Mouse (Mus musculus): ENCODE data around the gene Ccdc121.

Ccdc121 gene

GRCm38 (mm10) chr1:181511307-181511706 is at the start of gene Ccdc121:
Gene Ccdc121 (minus strand): TSS chr1:181511451.
- DNase-seq (ENCODE audit: low spot score): peak; percentile 44

- no peak for DNase-seq (ENCODE audit: low spot score)
Observed at GRCm38 (mm10) chr1:181560325-181560724, 49.1 kb upstream of the Ccdc121 start.

GRCm38 (mm10) chr1:181559655-181560054 is 48.4 kb upstream of the Ccdc121 start:
- DNase-seq (ENCODE audit: low spot score): no peak

- no peak for DNase-seq (ENCODE audit: low spot score)
Observed at GRCm38 (mm10) chr1:181555475-181555874, 44.2 kb upstream of the Ccdc121 start.

- DNase-seq (ENCODE audit: low spot score): no peak
Observed at GRCm38 (mm10) chr1:181552533-181553410, 41.5 kb upstream of the Ccdc121 start.

GRCm38 (mm10) chr1:181550826-181551225 is 39.6 kb upstream of the Ccdc121 start:
- no peak for DNase-seq (ENCODE audit: low spot score)

GRCm38 (mm10) chr1:181549987-181550386 is 38.7 kb upstream of the Ccdc121 start:
- no peak for DNase-seq (ENCODE audit: low spot score)

- peak; percentile 34 for DNase-seq (ENCODE audit: low spot score)
Observed at GRCm38 (mm10) chr1:181545044-181545772, 34.0 kb upstream of the Ccdc121 start.

GRCm38 (mm10) chr1:181543711-181544383 is 32.6 kb upstream of the Ccdc121 start:
- DNase-seq (ENCODE audit: low spot score): peak; percentile 35

GRCm38 (mm10) chr1:181539846-181540769 is 28.9 kb upstream of the Ccdc121 start:
- no peak for DNase-seq (ENCODE audit: low spot score)

GRCm38 (mm10) chr1:181537627-181538525 is 26.6 kb upstream of the Ccdc121 start:
- DNase-seq (ENCODE audit: low spot score): no peak

GRCm38 (mm10) chr1:181535165-181535873 is 24.1 kb upstream of the Ccdc121 start:
- DNase-seq (ENCODE audit: low spot score): no peak

GRCm38 (mm10) chr1:181529368-181529767 is 18.1 kb upstream of the Ccdc121 start:
- peak; percentile 81 for DNase-seq (ENCODE audit: low spot score)

GRCm38 (mm10) chr1:181525996-181526395 is 14.7 kb upstream of the Ccdc121 start:
- DNase-seq (ENCODE audit: low spot score): no peak

- DNase-seq (ENCODE audit: low spot score): no peak
Observed at GRCm38 (mm10) chr1:181523831-181524230, 12.6 kb upstream of the Ccdc121 start.

GRCm38 (mm10) chr1:181521401-181522091 is 10.3 kb upstream of the Ccdc121 start:
- DNase-seq (ENCODE audit: low spot score): no peak

GRCm38 (mm10) chr1:181519137-181519536 is 7.9 kb upstream of the Ccdc121 start:
- DNase-seq (ENCODE audit: low spot score): no peak

- DNase-seq (ENCODE audit: low spot score): no peak
Observed at GRCm38 (mm10) chr1:181518046-181518445, 6.8 kb upstream of the Ccdc121 start.
